Mouse (Mus musculus) cerebellum, adult 8-10 months (tissue): ENCODE results near the gene Asphd1.

Experiments
- DNase-seq: peaks from one replicate; pipeline ENCODE4 v3.0.0; 2022

The Asphd1 gene

DNA sequence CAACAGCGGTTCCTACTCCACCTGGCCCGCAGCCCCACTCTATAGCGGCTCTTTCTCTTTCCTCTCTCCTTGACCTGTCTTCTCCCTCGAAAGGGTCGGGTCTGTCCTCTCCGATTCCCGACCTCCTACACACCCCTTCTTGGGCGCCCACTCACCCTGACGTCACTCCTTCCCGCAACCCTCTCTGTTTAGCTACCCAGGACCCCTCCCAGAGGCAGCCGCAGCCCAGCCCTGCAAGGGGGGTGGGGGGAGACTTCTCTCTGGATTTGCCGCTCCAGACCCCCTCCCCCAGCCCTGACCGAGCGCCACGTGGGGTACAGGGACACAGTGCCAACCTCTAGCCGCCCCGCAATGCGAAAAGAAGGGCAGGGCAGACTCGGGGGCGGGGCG lies at the start of gene Asphd1:
TSS of gene Asphd1 (minus strand) at position 180 of the 390 bp plus-strand sequence.
- DNase-seq: no peak

DNA sequence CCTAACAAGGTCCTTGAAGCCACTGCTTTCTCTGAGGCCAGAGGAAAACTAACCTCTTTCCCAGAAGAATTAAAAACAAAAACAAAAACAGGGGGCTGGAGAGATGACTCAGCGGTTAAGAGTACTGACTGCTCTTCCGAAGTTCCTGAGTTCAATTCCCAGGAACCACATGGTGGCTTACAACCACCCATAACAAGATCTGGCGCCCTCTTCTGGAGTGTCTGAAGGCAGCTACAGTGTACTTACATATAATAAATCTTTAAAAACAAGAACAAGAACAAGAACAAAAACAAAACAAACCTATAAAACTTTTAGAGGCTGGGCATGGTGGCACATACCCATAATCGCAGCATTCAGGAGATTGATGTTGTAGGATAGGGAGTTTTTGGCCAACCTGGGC lies 47.1 kb upstream of the Asphd1 start:
- DNase-seq: no peak

DNA sequence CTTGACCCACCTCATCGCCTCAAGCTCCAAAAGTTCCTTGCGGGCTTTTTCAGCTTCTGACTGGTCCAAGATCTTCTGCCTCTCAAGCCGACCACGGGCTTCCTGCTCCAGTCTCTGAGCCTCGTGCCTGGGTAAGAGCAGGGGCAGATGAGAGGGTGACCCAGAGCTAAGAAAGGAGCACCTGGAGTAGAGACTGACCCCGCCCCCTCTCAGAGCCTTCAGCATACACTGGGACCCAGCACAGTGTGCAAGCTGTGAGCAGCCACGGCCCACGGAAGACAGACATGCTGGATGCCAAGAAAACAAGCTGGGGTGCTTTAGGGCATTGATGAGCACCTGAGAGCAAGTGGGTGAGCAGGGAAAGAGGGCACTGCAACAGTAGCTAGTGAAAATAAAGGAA lies 39.4 kb upstream of the Asphd1 start:
- no peak for DNase-seq

DNA sequence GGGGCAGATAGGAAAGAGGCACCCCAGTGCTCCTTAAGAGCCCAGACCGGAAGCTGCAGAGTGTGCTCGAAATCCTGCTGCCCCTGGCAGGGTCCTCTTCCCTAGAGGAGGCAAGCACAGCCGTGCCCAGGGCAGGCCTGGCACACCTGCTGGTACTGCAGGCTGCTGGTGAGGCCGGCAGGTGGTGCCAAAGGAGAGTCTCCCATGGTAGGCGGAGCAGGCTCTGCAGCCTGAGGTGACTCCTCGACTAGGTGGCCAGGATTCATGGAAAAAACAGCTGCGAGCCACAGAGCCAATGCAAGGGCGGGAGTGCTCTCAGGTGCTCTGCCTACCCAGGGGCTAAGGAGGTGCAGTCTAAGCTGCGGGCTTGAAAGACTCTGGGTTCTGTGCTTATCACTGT lies 36.9 kb upstream of the Asphd1 start:
- peak; percentile 79 for DNase-seq

DNA sequence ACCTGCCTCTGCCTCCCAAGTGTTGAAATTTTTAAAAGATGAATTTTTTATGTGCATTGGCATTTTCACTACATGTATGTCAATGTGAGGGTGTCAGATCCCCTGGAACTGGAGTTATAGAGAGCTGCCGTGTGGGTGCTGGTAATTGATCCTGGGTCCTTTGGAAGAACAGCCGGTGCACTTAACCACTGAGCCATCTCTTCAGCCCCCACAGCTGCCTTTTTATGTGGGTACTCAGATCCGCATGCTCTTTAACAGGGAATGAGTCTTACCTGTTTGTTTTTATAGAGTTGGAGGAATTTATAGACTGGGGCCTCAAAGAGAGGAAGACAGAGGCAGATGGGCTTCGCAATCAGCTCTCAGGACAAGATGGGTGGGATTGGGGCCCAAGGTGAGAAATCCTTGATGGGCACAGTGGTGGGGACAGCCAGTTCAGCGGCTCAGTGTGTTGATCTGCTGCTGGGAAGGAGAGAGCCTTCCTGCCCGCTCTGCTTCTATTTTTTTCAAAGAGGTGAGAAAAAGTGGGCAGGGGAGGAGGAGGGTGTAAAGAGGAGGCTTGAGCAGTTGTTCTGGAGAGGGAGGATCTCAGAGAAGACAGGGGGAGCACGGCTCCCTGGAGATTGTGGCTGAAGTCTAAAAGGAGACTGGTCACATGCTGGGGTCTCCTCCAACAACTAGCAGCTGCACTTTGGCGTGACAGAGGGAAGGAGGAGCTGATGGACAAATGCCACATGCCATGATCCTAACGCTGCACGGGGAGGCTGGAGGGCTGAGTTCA lies 35.5 kb upstream of the Asphd1 start:
- no peak for DNase-seq

DNA sequence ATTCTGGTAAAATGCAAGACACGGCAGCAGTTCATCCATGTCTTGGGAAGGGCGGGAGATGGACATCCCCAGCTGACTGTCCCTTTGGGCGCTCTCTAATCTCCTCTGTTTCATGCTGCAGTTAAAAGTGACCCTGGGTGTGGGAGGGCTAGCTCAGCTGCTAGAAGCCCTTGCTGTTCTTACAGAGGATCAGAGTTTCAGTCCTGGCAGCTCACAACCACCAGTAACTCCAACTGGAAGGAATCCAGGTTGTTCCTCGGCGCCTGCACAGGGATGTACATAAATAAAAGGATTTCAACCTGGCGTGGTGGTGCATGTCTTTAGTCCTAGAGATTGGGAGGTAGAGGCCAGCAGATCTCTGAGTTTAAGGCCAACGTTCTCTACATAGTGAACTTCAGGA lies 33.7 kb upstream of the Asphd1 start:
- no peak for DNase-seq

DNA sequence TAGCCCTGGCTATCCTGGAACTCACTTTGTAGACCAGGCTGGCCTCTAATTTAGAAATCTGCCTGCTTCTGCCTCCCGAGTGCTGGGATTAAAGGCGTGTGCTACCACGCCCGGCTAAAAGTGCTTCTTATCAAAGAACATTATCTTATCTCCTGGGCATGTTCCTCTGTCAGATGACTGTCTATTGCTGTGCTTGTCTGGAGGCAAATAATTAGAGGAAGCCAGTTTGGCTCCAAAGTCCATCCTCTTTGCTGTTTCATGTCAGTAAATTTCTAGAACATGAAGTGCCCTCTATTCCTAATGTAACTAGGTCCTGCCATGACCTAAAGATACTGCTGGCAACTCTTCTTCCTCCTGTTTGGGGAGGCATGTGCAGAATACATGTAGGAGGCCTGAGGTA lies 32.7 kb upstream of the Asphd1 start:
- DNase-seq: no peak

DNA sequence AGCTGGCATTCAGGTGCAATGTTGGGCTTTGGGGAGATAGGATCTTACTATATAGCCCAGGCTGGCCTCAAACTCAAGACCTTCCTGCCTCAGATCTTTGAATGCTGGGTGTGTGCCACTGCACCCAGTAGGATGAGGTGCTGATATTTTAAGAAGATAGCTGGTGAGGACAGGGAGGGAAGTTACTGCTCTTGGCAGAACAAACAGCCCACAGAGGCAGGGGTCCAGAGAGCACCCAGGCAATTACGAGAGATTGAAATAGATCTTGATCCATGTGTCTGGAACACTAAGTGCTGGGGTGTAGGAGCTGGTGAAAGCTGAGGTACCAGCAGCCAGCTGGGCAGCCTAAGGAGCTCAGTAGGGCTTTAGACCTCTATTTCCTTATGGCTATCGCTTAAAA lies 32.2 kb upstream of the Asphd1 start:
- no peak for DNase-seq

DNA sequence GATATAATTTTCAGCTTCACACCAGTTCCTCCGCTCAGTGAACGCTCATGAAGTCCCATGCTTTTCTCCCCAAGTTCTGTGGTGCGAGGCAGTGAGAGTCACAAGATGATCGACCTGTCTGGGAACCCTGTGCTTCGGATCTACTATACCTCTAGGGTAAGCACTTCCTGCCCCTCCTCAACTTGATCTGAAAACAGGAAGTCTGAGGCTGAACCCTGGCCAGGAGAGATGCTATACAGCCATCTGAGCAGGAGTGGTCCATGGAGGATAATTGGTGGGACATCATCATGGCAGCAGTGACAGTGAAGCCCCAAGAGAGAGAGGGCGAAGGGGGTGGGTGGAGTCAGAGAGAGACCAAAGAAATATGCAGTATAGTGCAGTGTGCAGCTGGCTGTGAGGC lies 29.5 kb upstream of the Asphd1 start:
- DNase-seq: no peak

DNA sequence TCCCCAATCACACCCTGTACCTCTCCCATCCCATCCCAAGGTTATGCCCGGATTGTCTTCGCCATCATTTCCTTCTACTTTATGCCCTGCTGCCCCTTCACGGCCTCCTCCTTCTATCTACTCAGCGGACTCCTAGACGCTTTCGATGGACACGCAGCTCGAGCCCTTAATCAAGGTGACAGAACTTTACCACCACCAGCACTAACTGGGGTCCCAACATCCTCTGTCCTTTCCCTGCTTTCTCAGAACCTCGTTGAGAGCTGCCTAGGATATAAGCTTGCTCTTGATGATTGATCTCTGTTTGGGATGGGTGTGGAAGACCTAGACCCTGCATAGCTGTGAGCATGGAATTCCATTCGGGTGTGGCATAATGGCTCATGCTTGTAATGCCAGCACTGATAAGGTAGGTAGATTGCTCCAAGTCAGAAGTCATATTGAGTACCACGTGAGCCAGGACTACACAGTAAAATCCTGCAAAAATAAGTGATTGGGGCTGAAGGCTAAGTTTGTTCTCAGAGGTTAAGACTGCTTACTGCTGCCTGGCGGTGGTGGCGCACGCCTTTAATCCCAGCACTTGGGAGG lies 27.6 kb upstream of the Asphd1 start:
- no peak for DNase-seq

DNA sequence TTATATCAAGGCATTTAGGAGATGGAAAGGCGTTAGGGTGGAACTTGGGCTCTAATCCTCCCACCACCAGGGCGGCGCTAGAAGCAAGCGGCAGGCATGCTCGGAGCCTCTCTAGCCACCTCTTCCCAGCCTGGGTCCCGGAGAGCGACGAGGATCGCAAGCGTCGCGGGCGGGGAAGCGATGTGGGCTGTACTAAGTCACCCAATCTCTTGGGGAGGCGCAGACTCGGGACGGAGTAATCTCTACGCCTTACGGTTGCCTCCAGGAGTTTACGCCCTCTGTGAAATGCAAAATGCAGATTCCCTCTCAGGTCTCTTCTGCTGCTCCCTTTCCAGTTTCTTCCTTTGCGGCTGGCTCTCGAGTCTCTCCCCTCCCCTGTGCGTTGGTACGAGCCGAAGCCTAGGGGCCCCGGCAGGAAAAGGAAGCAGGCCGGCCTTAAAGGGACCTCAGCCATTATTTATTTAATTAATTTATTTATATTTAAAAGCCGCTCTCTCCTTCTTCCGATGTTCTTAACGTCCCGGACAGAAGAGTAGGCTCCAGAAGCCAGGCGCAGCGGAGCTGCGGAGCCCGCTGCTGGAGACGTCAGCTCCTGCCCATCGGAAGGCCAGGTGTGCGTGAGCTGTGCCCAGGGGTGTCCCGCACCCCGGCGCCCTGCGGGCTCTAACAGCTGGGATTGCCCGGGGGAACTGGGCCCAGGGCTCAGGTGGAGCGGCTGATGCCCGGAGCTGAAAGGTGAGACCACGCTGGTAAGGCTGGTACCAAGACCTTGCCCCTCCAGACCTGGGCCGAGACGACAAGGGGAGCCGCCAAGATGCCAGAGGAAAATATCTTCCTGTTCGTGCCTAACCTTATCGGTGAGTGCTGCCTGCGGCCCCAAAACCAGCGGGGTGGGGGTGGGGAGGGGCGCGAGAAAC lies 26.8 kb upstream of the Asphd1 start, which contains the start of gene Cdiptos:
TSS of gene Cdiptos (minus strand) at position 149 of the 917 bp plus-strand sequence.
- DNase-seq: peak; percentile 97

DNA sequence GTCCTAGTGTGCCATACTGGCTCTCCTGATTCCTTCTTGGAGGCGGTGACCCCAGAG lies 26.3 kb upstream of the Asphd1 start, which contains the start of gene Cdipt:
TSS of gene Cdipt (plus strand) at position 22 of the 57 bp plus-strand sequence.
- DNase-seq: no peak

DNA sequence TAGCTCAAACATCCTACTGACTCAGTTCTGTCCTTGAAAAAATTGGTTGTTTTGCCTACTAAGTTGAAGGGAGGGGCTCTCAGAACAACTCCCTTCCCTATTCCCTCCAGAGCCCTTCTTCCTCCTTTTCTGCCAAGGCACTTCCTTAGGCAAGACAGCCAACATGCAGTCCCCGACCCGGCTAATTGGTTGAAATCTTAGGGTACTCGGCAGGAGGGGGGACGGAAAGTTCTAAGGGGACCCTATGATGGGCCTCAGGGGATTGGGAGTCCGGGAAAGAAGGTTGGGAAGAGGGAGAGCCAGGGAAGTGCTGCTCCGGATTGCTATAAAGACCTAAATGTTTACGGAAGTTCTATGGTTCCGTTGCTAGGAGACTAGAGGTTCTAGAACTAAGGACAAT lies 26.1 kb upstream of the Asphd1 start:
- DNase-seq: peak; percentile 45

DNA sequence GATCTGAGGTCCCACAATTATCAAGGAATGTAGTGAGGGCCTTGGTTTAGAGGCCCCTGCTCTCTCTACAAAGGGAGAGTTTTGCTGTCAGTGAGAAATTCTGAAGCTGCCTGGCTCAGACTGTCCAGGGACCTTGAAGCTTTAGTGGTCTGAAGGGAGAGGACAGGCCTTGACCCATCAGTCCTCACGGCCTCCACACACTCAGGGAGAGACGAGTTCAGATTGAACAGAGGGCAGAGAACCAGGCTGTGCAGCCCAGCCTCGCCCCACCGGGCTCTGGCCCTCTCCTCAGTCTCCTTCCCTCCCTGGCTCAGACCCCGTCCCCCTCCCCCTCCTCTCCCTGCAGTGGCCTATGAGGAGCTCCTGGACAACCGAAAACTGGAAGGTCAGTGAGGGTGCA lies 18.0 kb upstream of the Asphd1 start:
- DNase-seq: no peak

DNA sequence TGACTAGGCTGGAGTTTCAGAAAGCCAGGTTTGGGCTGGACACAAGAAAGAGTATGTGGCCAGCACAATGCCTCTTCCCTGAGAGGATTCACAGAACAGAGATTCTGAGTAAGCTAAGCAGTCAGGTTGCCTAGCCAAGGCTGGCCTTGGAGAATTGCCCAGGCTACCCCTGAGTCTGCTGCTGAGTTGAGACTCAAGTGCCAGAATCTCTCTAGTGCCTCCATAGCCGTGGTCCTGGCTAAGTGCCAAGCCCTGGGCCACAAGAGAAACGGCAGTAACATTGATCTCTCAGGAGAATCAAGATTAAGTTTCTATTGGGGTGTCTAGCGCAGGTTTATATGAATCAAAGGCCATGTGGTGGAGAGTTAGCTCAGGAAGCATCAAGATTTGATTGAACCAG lies 16.2 kb upstream of the Asphd1 start:
- DNase-seq: peak; percentile 61

DNA sequence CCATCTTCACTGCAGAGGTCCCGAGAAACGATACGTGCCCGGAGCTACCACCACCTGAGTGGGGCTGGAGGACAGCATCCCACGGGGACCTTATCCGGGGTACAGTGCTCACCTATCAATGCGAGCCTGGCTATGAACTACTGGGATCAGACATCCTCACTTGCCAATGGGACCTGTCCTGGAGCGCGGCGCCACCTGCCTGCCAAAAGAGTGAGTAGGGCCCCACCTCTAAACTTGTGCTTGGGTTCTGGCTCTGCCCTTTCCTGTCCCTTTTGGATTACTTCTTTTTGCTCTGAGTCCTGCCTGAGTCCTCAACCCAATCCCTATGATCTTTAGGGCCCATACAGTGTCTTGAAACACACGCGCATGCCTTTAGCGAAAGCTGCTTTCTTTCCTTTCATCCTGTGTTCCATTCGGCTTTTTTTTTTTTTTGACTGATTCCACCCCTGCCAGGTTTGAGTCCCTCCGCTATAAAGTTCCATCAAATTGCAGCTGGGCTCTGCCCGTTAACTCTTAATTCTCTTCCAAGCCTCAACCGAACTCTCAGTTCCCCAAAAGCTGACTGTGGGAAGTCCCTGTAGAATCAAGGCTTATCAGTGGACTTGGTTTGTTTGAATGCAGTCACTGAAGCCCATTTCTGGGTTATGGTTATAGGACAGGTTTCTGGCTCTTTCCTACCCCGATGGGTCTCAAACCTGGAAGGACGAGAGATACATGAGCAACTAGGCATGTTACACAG lies 14.3 kb upstream of the Asphd1 start:
- DNase-seq: no peak

DNA sequence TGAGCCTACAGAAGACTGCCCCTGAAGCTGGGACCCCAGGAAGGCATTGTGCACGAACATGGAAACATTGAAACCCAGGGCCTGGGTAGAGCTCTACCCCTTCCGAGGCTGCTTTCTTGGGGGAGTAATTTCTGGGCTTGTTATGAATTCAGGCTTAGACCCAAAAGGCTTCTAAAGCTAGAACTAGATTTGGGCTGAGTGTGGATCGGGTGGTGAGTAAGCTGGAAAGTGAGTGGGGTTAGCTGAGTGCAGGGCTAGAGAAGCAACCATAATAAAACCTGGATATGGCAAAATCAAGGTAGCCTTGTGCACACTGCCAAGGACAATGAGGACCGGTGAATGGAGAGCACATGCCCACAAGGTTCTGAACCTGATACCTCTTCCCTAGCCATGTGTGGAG lies 12.6 kb upstream of the Asphd1 start:
- DNase-seq: no peak

DNA sequence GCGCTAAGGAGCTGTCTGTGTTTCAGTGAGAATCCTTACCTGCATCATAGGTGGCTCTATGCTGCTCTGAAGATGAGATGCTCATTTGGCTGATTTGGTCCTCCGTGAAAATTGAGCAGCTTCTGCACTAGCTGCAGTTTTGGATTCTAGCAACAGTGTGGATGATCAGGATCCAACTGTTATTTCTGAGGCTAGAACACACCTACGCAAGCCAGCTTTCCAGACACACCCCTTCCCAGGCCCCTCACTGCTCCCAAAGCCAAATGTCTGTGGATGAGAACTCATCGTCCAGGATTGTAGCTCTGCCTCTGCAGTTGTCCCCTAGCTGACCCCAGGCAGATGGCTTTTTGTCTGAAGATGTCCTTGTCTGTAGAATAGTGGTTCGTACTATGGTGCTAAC lies 11.7 kb upstream of the Asphd1 start:
- DNase-seq: no peak

DNA sequence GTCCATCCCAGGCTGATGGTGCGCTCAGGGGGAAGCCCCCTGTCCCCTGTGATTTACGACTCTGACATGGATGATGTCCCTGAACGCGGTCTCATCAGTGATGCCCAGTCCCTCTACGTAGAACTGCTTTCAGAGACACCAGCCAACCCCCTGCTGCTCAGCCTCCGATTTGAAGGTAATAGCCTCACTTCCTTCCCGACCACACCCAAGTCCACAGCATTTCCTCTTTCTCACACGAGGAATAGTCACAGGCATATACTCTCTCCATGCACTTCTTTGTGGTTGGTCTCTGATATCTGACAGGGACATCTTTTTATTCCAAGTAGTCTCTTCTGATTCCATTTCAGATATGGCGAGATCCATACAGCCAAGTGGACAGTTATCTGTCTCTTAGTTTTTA lies 10.4 kb upstream of the Asphd1 start:
- no peak for DNase-seq

DNA sequence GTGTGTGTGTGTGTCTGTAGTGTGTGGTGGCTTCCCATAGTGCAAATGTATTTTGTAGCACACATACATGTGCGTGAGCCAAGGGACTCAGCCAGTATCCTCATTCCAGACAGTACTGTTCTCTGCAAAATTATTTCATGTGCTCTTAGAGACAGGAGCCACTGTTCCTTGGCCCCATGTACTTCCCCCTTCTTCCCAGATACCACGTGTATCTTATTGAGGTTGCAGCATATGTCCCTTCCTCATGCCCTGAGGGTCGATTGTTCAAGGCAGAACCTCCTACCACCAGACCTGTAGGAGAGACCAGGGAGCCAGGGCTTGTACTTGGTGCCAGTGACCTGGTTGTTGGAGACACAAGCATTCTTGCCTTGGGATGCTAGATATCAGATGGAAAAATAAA lies 5.7 kb upstream of the Asphd1 start:
- DNase-seq: no peak

DNA sequence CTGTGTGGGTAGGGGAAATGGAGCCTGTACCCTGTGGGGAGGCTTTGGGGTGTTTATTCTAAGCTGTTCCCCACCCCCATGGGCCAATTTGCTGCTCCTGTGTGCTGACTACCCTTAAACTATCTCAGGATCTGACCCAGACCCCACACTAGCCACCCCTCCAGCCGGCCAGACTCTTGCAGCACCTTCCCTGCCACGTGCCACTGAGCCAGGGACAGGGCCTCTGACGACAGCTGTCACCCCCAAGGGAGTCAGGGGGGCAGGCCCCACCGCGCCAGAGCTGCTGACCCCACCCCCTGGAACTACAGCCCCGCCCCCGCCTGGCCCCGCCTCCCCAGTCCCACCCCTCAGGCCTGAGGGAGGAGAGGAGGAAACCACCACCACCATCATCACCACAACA lies 3.3 kb upstream of the Asphd1 start:
- no peak for DNase-seq

DNA sequence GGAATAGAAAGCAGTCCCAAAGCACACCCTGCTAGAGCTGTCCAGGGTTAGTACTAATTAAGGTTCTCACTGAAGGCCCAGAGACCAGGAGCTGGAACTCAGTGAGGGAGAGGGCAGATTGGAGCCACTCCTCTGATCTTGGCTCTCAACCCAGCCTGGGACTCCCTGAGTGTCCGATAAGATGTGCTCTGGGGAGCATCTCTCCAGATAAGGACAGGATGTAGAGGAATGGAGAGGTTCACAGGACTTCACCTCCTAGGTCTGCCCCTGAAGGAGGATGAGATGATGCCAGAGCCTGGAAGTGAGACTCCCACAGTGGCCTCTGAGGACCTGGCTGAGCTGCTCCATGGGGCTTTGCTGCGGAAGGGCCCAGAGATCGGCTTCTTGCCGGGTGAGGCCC lies 2.4 kb upstream of the Asphd1 start:
- DNase-seq: no peak
